Mouse (Mus musculus): Measurements from ENCODE around the gene Platr17. TPM values are rescaled to one million over a fixed set of nuclear protein-coding genes. Genes with fewer than 3 reads are reported as not detected.
"Not testable (repeated sequence)": the region's sequence is repeated elsewhere in the genome, so short reads cannot be mapped to it uniquely, and the experiment has no call there.

Gene Platr17
- polyA plus RNA-seq (2012; rRNA removed): not detected in 2 replicates

GRCm38 (mm10) chr17:33904835-33905234 lies at the start of gene Platr17:
TSS of gene Platr17 (plus strand) at chr17:33905135.
- H3K27me3 ChIP-seq (ENCODE audit: control insufficient read depth, insufficient read depth, low read length); H3K4me3 ChIP-seq (ENCODE audit: control insufficient read depth, low read depth, low read length); H3K36me3 ChIP-seq (ENCODE audit: control insufficient read depth, insufficient read depth, low read length); H3K27ac ChIP-seq (ENCODE audit: control insufficient read depth, insufficient read depth, low read depth, low read length): not testable (repeated sequence)
- peaks cover 14% of the 10 kb centered on the region for H3K4me1 ChIP-seq (ENCODE audit: control insufficient read depth, insufficient read depth, low read length)

- H3K36me3 ChIP-seq (ENCODE audit: control insufficient read depth, insufficient read depth, low read length): no peaks in the 10 kb centered on the region
- H3K27ac ChIP-seq (ENCODE audit: control insufficient read depth, insufficient read depth, low read depth, low read length): no peak overlapping the region
- no peak overlapping the region for H3K4me3 ChIP-seq (ENCODE audit: control insufficient read depth, low read depth, low read length)
- no peaks in the 10 kb centered on the region for H3K27me3 ChIP-seq (ENCODE audit: control insufficient read depth, insufficient read depth, low read length)
- H3K4me1 ChIP-seq (ENCODE audit: control insufficient read depth, insufficient read depth, low read length): no peaks in the 10 kb centered on the region
- no peak for TF ChIP-seq CTCF (IDR thresholded peaks at IDR 0.05; ENCODE audit: control insufficient read depth, insufficient read depth, insufficient replicate concordance, low read depth, low read length)
- TF ChIP-seq POLR2A (IDR thresholded peaks at IDR 0.05; ENCODE audit: control insufficient read depth, low read depth, low read length): no peak
These were observed 47.1 kb upstream of the Platr17 start for GRCm38 (mm10) chr17:33857816-33858215.

- Histone ChIP-seq H3K4me3 (ENCODE audit: control insufficient read depth, low read depth, low read length) (no peak overlapping the region), H3K4me1 (ENCODE audit: control insufficient read depth, insufficient read depth, low read length) (peaks cover 4% of the 10 kb centered on the region), H3K27ac (ENCODE audit: control insufficient read depth, insufficient read depth, low read depth, low read length) (no peak overlapping the region), H3K36me3 (ENCODE audit: control insufficient read depth, insufficient read depth, low read length) (no peaks in the 10 kb centered on the region), H3K27me3 (ENCODE audit: control insufficient read depth, insufficient read depth, low read length) (no peaks in the 10 kb centered on the region)
- peak; percentile 41; the same call in 1 of the 2 replicates for TF ChIP-seq CTCF (IDR thresholded peaks at IDR 0.05; ENCODE audit: control insufficient read depth, insufficient read depth, insufficient replicate concordance, low read depth, low read length)
- no peak for TF ChIP-seq POLR2A (IDR thresholded peaks at IDR 0.05; ENCODE audit: control insufficient read depth, low read depth, low read length)
These were observed 39.5 kb upstream of the Platr17 start for GRCm38 (mm10) chr17:33865330-33866030.

GRCm38 (mm10) chr17:33873537-33873936 lies 31.4 kb upstream of the Platr17 start, which contains the start of gene Gm7029:
TSS of gene Gm7029 (plus strand) at chr17:33873837.
- H3K4me3 ChIP-seq (ENCODE audit: control insufficient read depth, low read depth, low read length); H3K4me1 ChIP-seq (ENCODE audit: control insufficient read depth, insufficient read depth, low read length); H3K27ac ChIP-seq (ENCODE audit: control insufficient read depth, insufficient read depth, low read depth, low read length); H3K36me3 ChIP-seq (ENCODE audit: control insufficient read depth, insufficient read depth, low read length); H3K27me3 ChIP-seq (ENCODE audit: control insufficient read depth, insufficient read depth, low read length): not testable (repeated sequence)

GRCm38 (mm10) chr17:33874411-33874810 lies 30.5 kb upstream of the Platr17 start:
- H3K27me3 ChIP-seq (ENCODE audit: control insufficient read depth, insufficient read depth, low read length): no peaks in the 10 kb centered on the region
- H3K27ac ChIP-seq (ENCODE audit: control insufficient read depth, insufficient read depth, low read depth, low read length): no peak overlapping the region
- no peaks in the 10 kb centered on the region for H3K36me3 ChIP-seq (ENCODE audit: control insufficient read depth, insufficient read depth, low read length)
- H3K4me3 ChIP-seq (ENCODE audit: control insufficient read depth, low read depth, low read length): no peak overlapping the region
- TF ChIP-seq CTCF (IDR thresholded peaks at IDR 0.05; ENCODE audit: control insufficient read depth, insufficient read depth, insufficient replicate concordance, low read depth, low read length) (no peak), POLR2A (IDR thresholded peaks at IDR 0.05; ENCODE audit: control insufficient read depth, low read depth, low read length) (peak; percentile 35; the same call in 1 of the 2 replicates)
- H3K4me1 ChIP-seq (ENCODE audit: control insufficient read depth, insufficient read depth, low read length): no peaks in the 10 kb centered on the region; the same call in 1 of the 2 replicates

- H3K27ac ChIP-seq (ENCODE audit: control insufficient read depth, insufficient read depth, low read depth, low read length); H3K4me3 ChIP-seq (ENCODE audit: control insufficient read depth, low read depth, low read length); H3K36me3 ChIP-seq (ENCODE audit: control insufficient read depth, insufficient read depth, low read length); H3K27me3 ChIP-seq (ENCODE audit: control insufficient read depth, insufficient read depth, low read length); H3K4me1 ChIP-seq (ENCODE audit: control insufficient read depth, insufficient read depth, low read length): not testable (repeated sequence)
These were observed 29.1 kb upstream of the Platr17 start for GRCm38 (mm10) chr17:33875797-33876196.

- H3K27ac ChIP-seq (ENCODE audit: control insufficient read depth, insufficient read depth, low read depth, low read length); H3K4me3 ChIP-seq (ENCODE audit: control insufficient read depth, low read depth, low read length); H3K36me3 ChIP-seq (ENCODE audit: control insufficient read depth, insufficient read depth, low read length); H3K4me1 ChIP-seq (ENCODE audit: control insufficient read depth, insufficient read depth, low read length); H3K27me3 ChIP-seq (ENCODE audit: control insufficient read depth, insufficient read depth, low read length): not testable (repeated sequence)
These were observed 20.6 kb upstream of the Platr17 start for GRCm38 (mm10) chr17:33884320-33884719.

- not testable (repeated sequence) for H3K4me3 ChIP-seq (ENCODE audit: control insufficient read depth, low read depth, low read length); H3K27ac ChIP-seq (ENCODE audit: control insufficient read depth, insufficient read depth, low read depth, low read length); H3K4me1 ChIP-seq (ENCODE audit: control insufficient read depth, insufficient read depth, low read length); H3K27me3 ChIP-seq (ENCODE audit: control insufficient read depth, insufficient read depth, low read length); H3K36me3 ChIP-seq (ENCODE audit: control insufficient read depth, insufficient read depth, low read length)
These were observed 17.1 kb upstream of the Platr17 start for GRCm38 (mm10) chr17:33887802-33888201.

- not testable (repeated sequence) for H3K27me3 ChIP-seq (ENCODE audit: control insufficient read depth, insufficient read depth, low read length); H3K4me3 ChIP-seq (ENCODE audit: control insufficient read depth, low read depth, low read length); H3K27ac ChIP-seq (ENCODE audit: control insufficient read depth, insufficient read depth, low read depth, low read length); H3K4me1 ChIP-seq (ENCODE audit: control insufficient read depth, insufficient read depth, low read length); H3K36me3 ChIP-seq (ENCODE audit: control insufficient read depth, insufficient read depth, low read length)
These were observed 16.7 kb upstream of the Platr17 start for GRCm38 (mm10) chr17:33888230-33888629.

- peak overlapping the region; percentile 87 for H3K4me3 ChIP-seq (ENCODE audit: control insufficient read depth, low read depth, low read length)
- not testable (repeated sequence) for H3K27me3 ChIP-seq (ENCODE audit: control insufficient read depth, insufficient read depth, low read length); H3K36me3 ChIP-seq (ENCODE audit: control insufficient read depth, insufficient read depth, low read length); H3K4me1 ChIP-seq (ENCODE audit: control insufficient read depth, insufficient read depth, low read length)
- H3K27ac ChIP-seq (ENCODE audit: control insufficient read depth, insufficient read depth, low read depth, low read length): peak overlapping the region; percentile 46
These were observed 14.9 kb upstream of the Platr17 start for GRCm38 (mm10) chr17:33889941-33890532.

Data from testis, adult 2 months (tissue).